ENCODE assay signal across 24 mouse cellular contexts in genomic region chr10:103035002-103035640, GRCm38 (mm10). TPM values are rescaled to one million over a fixed set of nuclear protein-coding genes. Genes with fewer than 3 reads are reported as not detected.
DNase-seq lines count a peak whose midpoint lies in the region; ATAC-seq and TF ChIP-seq lines count a peak whose summit lies in the region.
"Had no signal": no experiment of that assay in that cellular context is flagged by ENCODE, and none has a peak within 500 bp of the region (broad histone marks: within the 10 kb centered on the region; RNA-seq: fewer than 3 reads in every experiment).

No protein-coding gene starts in this region.

- H3K27ac ChIP-seq in forebrain, embryonic 11.5 days (ENCODE audit: low read depth, low read length): no peak overlapping the region
- no peak overlapping the region for H3K27ac ChIP-seq in forebrain, embryonic 12.5 days
- no peak overlapping the region for H3K27ac ChIP-seq in liver, adult 2 months (replicated peaks; ENCODE audit: insufficient read depth, low read depth, low read length)
- H3K27ac ChIP-seq in liver, embryonic 12.5 days: no peak overlapping the region
- H3K27ac ChIP-seq in embryonic facial prominence, embryonic 11.5 days (replicated peaks; ENCODE audit: low read depth, low read length): peak overlapping the region; percentile 25; the same call in 1 of the 2 replicates
- H3K27ac ChIP-seq: hindbrain, embryonic 15.5 days; liver, embryonic 13.5 days; lung, embryonic 15.5 days; macrophage; midbrain, embryonic 12.5 days; stomach, embryonic 15.5 days had no signal

- no peak overlapping the region for H3K4me2 ChIP-seq in forebrain, embryonic 11.5 days (ENCODE audit: low read depth, low read length, severe bottlenecking)
- no peak overlapping the region for H3K4me2 ChIP-seq in forebrain, embryonic 12.5 days
- no peak overlapping the region for H3K4me2 ChIP-seq in liver, embryonic 12.5 days
- H3K4me2 ChIP-seq in embryonic facial prominence, embryonic 11.5 days (ENCODE audit: low read depth, low read length): peak overlapping the region; percentile 17; the same call in 1 of the 2 replicates
- H3K4me2 ChIP-seq: heart, embryonic 12.5 days; hindbrain, embryonic 15.5 days; liver, embryonic 13.5 days; lung, embryonic 15.5 days; midbrain, embryonic 12.5 days; stomach, embryonic 15.5 days had no signal

- H3K9me3 ChIP-seq in forebrain, embryonic 11.5 days (ENCODE audit: control insufficient read depth, low read length): no peaks in the 10 kb centered on the region
- H3K9me3 ChIP-seq in forebrain, embryonic 12.5 days: no peaks in the 10 kb centered on the region
- no peaks in the 10 kb centered on the region for H3K9me3 ChIP-seq in liver, embryonic 12.5 days (replicated peaks)
- H3K9me3 ChIP-seq in embryonic facial prominence, embryonic 11.5 days (replicated peaks; ENCODE audit: control insufficient read depth, low read length): no peaks in the 10 kb centered on the region
- H3K9me3 ChIP-seq: heart, embryonic 12.5 days; hindbrain, embryonic 15.5 days; liver, embryonic 13.5 days; lung, embryonic 15.5 days; midbrain, embryonic 12.5 days; stomach, embryonic 15.5 days had no signal

- no peak for TF ChIP-seq CTCF in liver, adult 2 months (IDR thresholded peaks at IDR 0.05; ENCODE audit: low read depth, low read length)

- H3K9ac ChIP-seq in forebrain, embryonic 11.5 days (ENCODE audit: low read length): no peak overlapping the region
- no peak overlapping the region for H3K9ac ChIP-seq in forebrain, embryonic 12.5 days
- no peak overlapping the region for H3K9ac ChIP-seq in liver, adult 2 months (ENCODE audit: low read depth, low read length)
- H3K9ac ChIP-seq in liver, embryonic 12.5 days: no peak overlapping the region
- H3K9ac ChIP-seq in embryonic facial prominence, embryonic 11.5 days (replicated peaks; ENCODE audit: low read length): 0 out of 2 replicates have a peak overlapping the region, but pooled peaks have one; percentile 15
- H3K9ac ChIP-seq: heart, embryonic 12.5 days; hindbrain, embryonic 15.5 days; liver, embryonic 13.5 days; lung, embryonic 15.5 days; midbrain, embryonic 12.5 days; stomach, embryonic 15.5 days had no signal

- peaks cover 48% of the 10 kb centered on the region for H3K27me3 ChIP-seq in forebrain, embryonic 11.5 days (ENCODE audit: control insufficient read depth, insufficient read depth, low read length)
- H3K27me3 ChIP-seq in forebrain, embryonic 12.5 days: peaks cover 52% of the 10 kb centered on the region
- H3K27me3 ChIP-seq in liver, adult 2 months (ENCODE audit: control insufficient read depth, insufficient read depth, low read length): peaks cover 12% of the 10 kb centered on the region
- H3K27me3 ChIP-seq in liver, embryonic 12.5 days (replicated peaks): peaks cover 48% of the 10 kb centered on the region
- peaks cover 15% of the 10 kb centered on the region for H3K27me3 ChIP-seq in embryonic facial prominence, embryonic 11.5 days (ENCODE audit: control insufficient read depth, insufficient read depth, low read length)
- H3K27me3 ChIP-seq: CH12.LX had no signal

- H3K79me2 ChIP-seq in liver, adult 2 months (ENCODE audit: control insufficient read depth, insufficient read depth, low read length): no peaks in the 10 kb centered on the region

- H3K36me3 ChIP-seq in forebrain, embryonic 11.5 days (ENCODE audit: control insufficient read depth, insufficient read depth, low read length): no peaks in the 10 kb centered on the region
- H3K36me3 ChIP-seq in forebrain, embryonic 12.5 days (replicated peaks): no peaks in the 10 kb centered on the region
- no peaks in the 10 kb centered on the region for H3K36me3 ChIP-seq in liver, adult 2 months (ENCODE audit: control insufficient read depth, insufficient read depth, low read length)
- H3K36me3 ChIP-seq in liver, embryonic 12.5 days: no peaks in the 10 kb centered on the region
- H3K36me3 ChIP-seq in embryonic facial prominence, embryonic 11.5 days (replicated peaks; ENCODE audit: control insufficient read depth, insufficient read depth, low read depth, low read length): no peaks in the 10 kb centered on the region
- H3K36me3 ChIP-seq: heart, embryonic 12.5 days; hindbrain, embryonic 15.5 days; liver, embryonic 13.5 days; lung, embryonic 15.5 days; midbrain, embryonic 12.5 days; stomach, embryonic 15.5 days had no signal

- DNase-seq in forebrain, embryonic 11.5 days (ENCODE audit: low spot score): no peak
- DNase-seq in liver, adult 2 months (ENCODE audit: extremely low read depth, low read depth, low spot score): peak; percentile 51
- DNase-seq in ZHBTc4 (ENCODE audit: low read depth, low spot score): peak; percentile 10
- peak; percentile 62 for DNase-seq in embryonic facial prominence, embryonic 11.5 days (ENCODE audit: low spot score)
- no peak for DNase-seq in urinary bladder, postnatal 10 days (ENCODE audit: low spot score)
- no peak for DNase-seq in cerebellum, postnatal 14 days
- DNase-seq: adrenal gland, adult 2 months; cerebellum, adult 9-10 months; heart, postnatal 14 days; liver, embryonic 13.5 days; retina, postnatal 1 day; thymus, adult 18-20 months had no signal

- ATAC-seq in forebrain, embryonic 11.5 days (replicated peaks; ENCODE audit: low FRiP score): peak; percentile 56
- ATAC-seq in forebrain, embryonic 12.5 days (ENCODE audit: low FRiP score): no peak
- no peak for ATAC-seq in liver, embryonic 12.5 days
- ATAC-seq in embryonic facial prominence, embryonic 11.5 days (replicated peaks; ENCODE audit: insufficient number of reproducible peaks, low FRiP score, low TSS enrichment, low read depth): no peak
- ATAC-seq: intestine, embryonic 16.5 days had no signal

- no peak for TF ChIP-seq POLR2A in liver, adult 2 months (IDR thresholded peaks at IDR 0.05; ENCODE audit: extremely low read depth, insufficient read depth, low read length)

- no peak overlapping the region for H3K4me3 ChIP-seq in forebrain, embryonic 11.5 days (ENCODE audit: low read depth, low read length)
- no peak overlapping the region for H3K4me3 ChIP-seq in forebrain, embryonic 12.5 days (replicated peaks)
- no peak overlapping the region for H3K4me3 ChIP-seq in liver, adult 2 months (ENCODE audit: insufficient read depth, low read depth, low read length)
- H3K4me3 ChIP-seq in liver, embryonic 12.5 days: no peak overlapping the region
- H3K4me3 ChIP-seq in embryonic facial prominence, embryonic 11.5 days (ENCODE audit: low read depth, low read length): peak overlapping the region; percentile 5; the same call in 1 of the 2 replicates
- H3K4me3 ChIP-seq: heart, embryonic 12.5 days; hindbrain, embryonic 15.5 days; liver, embryonic 13.5 days; lung, embryonic 15.5 days; midbrain, embryonic 12.5 days; stomach, embryonic 15.5 days had no signal

- no peaks in the 10 kb centered on the region for H3K4me1 ChIP-seq in forebrain, embryonic 11.5 days (replicated peaks; ENCODE audit: control insufficient read depth, insufficient read depth, low read length)
- peaks cover 2% of the 10 kb centered on the region for H3K4me1 ChIP-seq in forebrain, embryonic 12.5 days
- peaks cover 4% of the 10 kb centered on the region; the same call in 1 of the 2 replicates for H3K4me1 ChIP-seq in liver, adult 2 months (ENCODE audit: control insufficient read depth, insufficient read depth, low read length)
- no peaks in the 10 kb centered on the region for H3K4me1 ChIP-seq in liver, embryonic 12.5 days
- no peaks in the 10 kb centered on the region for H3K4me1 ChIP-seq in embryonic facial prominence, embryonic 11.5 days (ENCODE audit: control insufficient read depth, insufficient read depth, low read length)
- H3K4me1 ChIP-seq: liver, embryonic 13.5 days; lung, embryonic 15.5 days; stomach, embryonic 15.5 days had no signal

- WGBS in forebrain, embryonic 11.5 days: 1% methylated on average over 14 of the region's 14 CpGs
- 1% methylated on average over 14 of the region's 14 CpGs for WGBS in forebrain, embryonic 12.5 days
- 3% methylated on average over 14 of the region's 14 CpGs for WGBS in liver, adult 2 months
- 6% methylated on average over 14 of the region's 14 CpGs for WGBS in liver, embryonic 12.5 days (ENCODE audit: insufficient replicate concordance)
- WGBS in embryonic facial prominence, embryonic 11.5 days: 2% methylated on average over 14 of the region's 14 CpGs

RNA-seq across cellular contexts. Expression of gene Alx1, which starts 5.1 kb away (rescaled TPM):
- 44.8 and 48.8 TPM in 2 replicates for polyA plus RNA-seq in forebrain, embryonic 11.5 days (2014; fragmentation: Nextera tagmentation; extraction: Ambion mirVana)
- 28.3 and 31.3 TPM in 2 replicates for polyA plus RNA-seq in forebrain, embryonic 12.5 days (2016; fragmentation: Nextera tagmentation; extraction: Ambion mirVana)
- total RNA-seq in liver, adult 2 months (2014; rRNA removed): not detected in 2 replicates
- polyA plus RNA-seq in liver, adult 2 months (2012; rRNA removed): not detected in 2 replicates
- polyA plus RNA-seq in liver, embryonic 12.5 days (2016; fragmentation: Nextera tagmentation; extraction: Ambion mirVana): 0.17 and 0.33 TPM in 2 replicates
- polyA plus RNA-seq in embryonic facial prominence, embryonic 11.5 days (2014; fragmentation: Nextera tagmentation; extraction: Ambion mirVana): 186 and 220 TPM in 2 replicates
- total RNA-seq: adrenal gland, adult 2 months; CH12.LX; heart, postnatal 14 days; MEL had no signal
- polyA plus RNA-seq: adrenal gland, adult 2 months; intestine, embryonic 16.5 days; large intestine, adult 2 months; macrophage had no signal

Comparison
In these comparisons a context has a peak if more than half of its experiments do, and no peak if none do; other contexts are left out.
1. DNase-seq: peak in liver, adult 2 months (single experiment), ZHBTc4 (single experiment) and embryonic facial prominence, embryonic 11.5 days (single experiment); none in forebrain, embryonic 11.5 days (single experiment), urinary bladder, postnatal 10 days (single experiment) and cerebellum, postnatal 14 days (0 of 2).
2. RNA of gene Alx1, which starts 5.1 kb away (polyA plus RNA-seq): 186 to 220 TPM in embryonic facial prominence, embryonic 11.5 days, 44.8 to 48.8 TPM in forebrain, embryonic 11.5 days and 28.3 to 31.3 TPM in forebrain, embryonic 12.5 days; 0.17 to 0.33 TPM in liver, embryonic 12.5 days and not detected in liver, adult 2 months; every median in the first group is over 10 times any median in the second.